Mouse (Mus musculus): ENCODE results near the gene Vwa8. TPM values are rescaled to one million over a fixed set of nuclear protein-coding genes. Genes with fewer than 3 reads are reported as not detected.

Vwa8 gene
- polyA plus RNA-seq, 2 experiments, result 6.4 to 8.3 TPM

GRCm38 (mm10) chr14:79183261-79183660, 334.4 kb downstream of the Vwa8 start:
- TF ChIP-seq EP300 (IDR thresholded peaks at IDR 0.05; ENCODE audit: low read depth) (no peak), CTCF (IDR thresholded peaks at IDR 0.05; ENCODE audit: low read depth) (no peak)
- H3K36me3 ChIP-seq (replicated peaks; ENCODE audit: control insufficient read depth, insufficient read depth, low read depth), result no peaks in the 10 kb centered on the region
- H3K9me3 ChIP-seq (ENCODE audit: control insufficient read depth, low read length), result no peaks in the 10 kb centered on the region
- H3K27ac ChIP-seq, result no peak overlapping the region
- no peak overlapping the region for H3K4me3 ChIP-seq (ENCODE audit: insufficient read depth in 1 of 2, low read depth in 2 of 2, low read length in 2 of 2)
- H3K4me2 ChIP-seq (ENCODE audit: low read depth), result no peak overlapping the region
- no peaks in the 10 kb centered on the region for H3K4me1 ChIP-seq (replicated peaks; ENCODE audit: control insufficient read depth in 2 of 2, insufficient read depth in 2 of 2, low read length in 1 of 2)
- WGBS (ENCODE audit: insufficient replicate concordance), result 76% methylated on average over 7 of the region's 7 CpGs
- DNase-seq (ENCODE audit: low read depth in 3 of 3, low spot score in 3 of 3), result no peak
- no peak overlapping the region for H3K9ac ChIP-seq (replicated peaks)
- no peak for ATAC-seq (ENCODE audit: insufficient read depth)
- no peaks in the 10 kb centered on the region for H3K27me3 ChIP-seq (ENCODE audit: control insufficient read depth, insufficient read depth, low read length)

- Histone ChIP-seq H3K4me1 (replicated peaks; ENCODE audit: control insufficient read depth in 2 of 2, insufficient read depth in 2 of 2, low read length in 1 of 2) (no peaks in the 10 kb centered on the region), H3K9ac (replicated peaks) (no peak overlapping the region), H3K4me2 (ENCODE audit: low read depth) (no peak overlapping the region), H3K9me3 (ENCODE audit: control insufficient read depth, low read length) (no peaks in the 10 kb centered on the region), H3K36me3 (replicated peaks; ENCODE audit: control insufficient read depth, insufficient read depth, low read depth) (no peaks in the 10 kb centered on the region), H3K27me3 (ENCODE audit: control insufficient read depth, insufficient read depth, low read length) (no peaks in the 10 kb centered on the region), H3K27ac (no peak overlapping the region), H3K4me3 (ENCODE audit: insufficient read depth in 1 of 2, low read depth in 2 of 2, low read length in 2 of 2) (no peak overlapping the region)
- WGBS (ENCODE audit: insufficient replicate concordance), result 75% methylated on average over 10 of the region's 10 CpGs
- ATAC-seq (ENCODE audit: insufficient read depth), result no peak
- no peak for DNase-seq (ENCODE audit: low read depth in 3 of 3, low spot score in 3 of 3)
- TF ChIP-seq CTCF (IDR thresholded peaks at IDR 0.05; ENCODE audit: low read depth) (no peak), EP300 (IDR thresholded peaks at IDR 0.05; ENCODE audit: low read depth) (no peak)
Observed at GRCm38 (mm10) chr14:79184071-79184470, 335.2 kb downstream of the Vwa8 start.

GRCm38 (mm10) chr14:79185018-79185685, 336.3 kb downstream of the Vwa8 start:
- Histone ChIP-seq H3K27ac (no peak overlapping the region), H3K27me3 (ENCODE audit: control insufficient read depth, insufficient read depth, low read length) (no peaks in the 10 kb centered on the region), H3K36me3 (replicated peaks; ENCODE audit: control insufficient read depth, insufficient read depth, low read depth) (no peaks in the 10 kb centered on the region), H3K9ac (replicated peaks) (no peak overlapping the region), H3K4me1 (replicated peaks; ENCODE audit: control insufficient read depth in 2 of 2, insufficient read depth in 2 of 2, low read length in 1 of 2) (no peaks in the 10 kb centered on the region), H3K4me3 (ENCODE audit: insufficient read depth in 1 of 2, low read depth in 2 of 2, low read length in 2 of 2) (no peak overlapping the region), H3K4me2 (ENCODE audit: low read depth) (no peak overlapping the region), H3K9me3 (ENCODE audit: control insufficient read depth, low read length) (no peaks in the 10 kb centered on the region)
- no peak for ATAC-seq (ENCODE audit: insufficient read depth)
- DNase-seq (ENCODE audit: low read depth in 3 of 3, low spot score in 3 of 3), result no peak
- no peak for TF ChIP-seq CTCF (IDR thresholded peaks at IDR 0.05; ENCODE audit: low read depth)
- no peak for TF ChIP-seq EP300 (IDR thresholded peaks at IDR 0.05; ENCODE audit: low read depth)
- 70% methylated on average over 11 of the region's 11 CpGs for WGBS (ENCODE audit: insufficient replicate concordance)

- WGBS (ENCODE audit: insufficient replicate concordance), result 78% methylated on average over 1 of the region's 1 CpGs
- ATAC-seq (ENCODE audit: insufficient read depth) (no peak), DNase-seq (ENCODE audit: low read depth in 3 of 3, low spot score in 3 of 3) (no peak)
- no peak overlapping the region for H3K4me3 ChIP-seq (ENCODE audit: insufficient read depth in 1 of 2, low read depth in 2 of 2, low read length in 2 of 2)
- H3K4me1 ChIP-seq (replicated peaks; ENCODE audit: control insufficient read depth in 2 of 2, insufficient read depth in 2 of 2, low read length in 1 of 2), result no peaks in the 10 kb centered on the region
- H3K9me3 ChIP-seq (ENCODE audit: control insufficient read depth, low read length), result no peaks in the 10 kb centered on the region
- no peak for TF ChIP-seq CTCF (IDR thresholded peaks at IDR 0.05; ENCODE audit: low read depth)
- TF ChIP-seq EP300 (IDR thresholded peaks at IDR 0.05; ENCODE audit: low read depth), result no peak
- no peaks in the 10 kb centered on the region for H3K36me3 ChIP-seq (replicated peaks; ENCODE audit: control insufficient read depth, insufficient read depth, low read depth)
- no peak overlapping the region for H3K27ac ChIP-seq
- no peak overlapping the region for H3K4me2 ChIP-seq (ENCODE audit: low read depth)
- H3K27me3 ChIP-seq (ENCODE audit: control insufficient read depth, insufficient read depth, low read length), result no peaks in the 10 kb centered on the region
- no peak overlapping the region for H3K9ac ChIP-seq (replicated peaks)
Observed at GRCm38 (mm10) chr14:79186976-79187375, 338.1 kb downstream of the Vwa8 start.

- Histone ChIP-seq H3K9me3 (ENCODE audit: control insufficient read depth, low read length) (no peaks in the 10 kb centered on the region), H3K4me3 (ENCODE audit: insufficient read depth in 1 of 2, low read depth in 2 of 2, low read length in 2 of 2) (no peak overlapping the region), H3K27ac (no peak overlapping the region), H3K36me3 (replicated peaks; ENCODE audit: control insufficient read depth, insufficient read depth, low read depth) (no peaks in the 10 kb centered on the region), H3K27me3 (ENCODE audit: control insufficient read depth, insufficient read depth, low read length) (no peaks in the 10 kb centered on the region), H3K4me1 (replicated peaks; ENCODE audit: control insufficient read depth in 2 of 2, insufficient read depth in 2 of 2, low read length in 1 of 2) (no peaks in the 10 kb centered on the region), H3K9ac (replicated peaks) (no peak overlapping the region), H3K4me2 (ENCODE audit: low read depth) (no peak overlapping the region)
- TF ChIP-seq EP300 (IDR thresholded peaks at IDR 0.05; ENCODE audit: low read depth) (no peak), CTCF (IDR thresholded peaks at IDR 0.05; ENCODE audit: low read depth) (no peak)
- no peak for ATAC-seq (ENCODE audit: insufficient read depth)
- no peak for DNase-seq (ENCODE audit: low read depth in 3 of 3, low spot score in 3 of 3)
- 60% methylated on average over 3 of the region's 3 CpGs for WGBS (ENCODE audit: insufficient replicate concordance)
Observed at GRCm38 (mm10) chr14:79196711-79197110, 347.9 kb downstream of the Vwa8 start.
